Mouse (Mus musculus) liver, adult 2 months (tissue): Measurements from ENCODE around the gene Mettl24.

Source experiments
- CTCF ChIP-seq: fragments of 200-500 bp; IDR thresholded peaks from 2 replicates; pipeline ENCODE4 v1.5.1; 2011; ENCODE audit warnings: low read depth, low read length, control low read depth
- POLR2A ChIP-seq: fragments of 200-500 bp; IDR thresholded peaks from 2 replicates; pipeline ENCODE4 v1.6.1; 2011; ENCODE audit warnings: low read length, control low read depth; ENCODE audit not compliant: insufficient read depth; ENCODE audit errors: extremely low read depth

DNA sequence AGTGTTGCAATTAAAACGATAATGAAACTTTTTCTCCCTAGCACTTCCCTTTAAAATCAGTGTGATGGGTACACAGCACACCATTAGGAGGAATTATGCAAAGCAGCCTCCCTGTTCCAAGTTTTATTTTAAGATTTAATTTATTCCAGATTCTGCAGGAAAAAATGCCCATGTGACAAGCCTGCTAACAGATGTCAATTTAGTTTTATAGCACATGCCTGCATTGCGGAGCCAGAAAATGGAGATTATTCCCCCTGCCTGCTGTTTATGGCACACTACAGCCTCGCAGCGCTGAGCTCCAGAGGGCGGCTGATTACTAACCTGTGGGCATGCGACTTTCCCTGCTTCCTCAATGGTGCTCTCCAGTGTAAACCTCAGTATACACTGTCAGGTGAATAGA is 79.5 kb downstream of the Mettl24 start:
- TF ChIP-seq CTCF (no peak), POLR2A (no peak)
